Mouse (Mus musculus) left cerebral cortex, adult 2 months (tissue): ENCODE data around the gene Krt34. TPM values are rescaled to one million over a fixed set of nuclear protein-coding genes. Genes with fewer than 3 reads are reported as not detected.
A peak's percentile ranks its signal among the peaks of the same experiment; 100 is the strongest.

Experiments used
- DNase-seq, 2 experiments: peaks; one replicate each; pipeline ENCODE4 v3.0.0; 2021 to 2022; ENCODE audit warnings: low spot score in 2 of 2, mixed read lengths in 1 of 2; ENCODE audit errors: extremely low spot score in 1 of 2
- H3K27ac ChIP-seq: fragments of 200-600 bp; 2 replicates; pipeline ENCODE4 v1.8.1; 2022
- H3K4me3 ChIP-seq: fragments of 200-600 bp; 2 replicates; pipeline ENCODE4 v1.8.1; 2022
- CTCF ChIP-seq: fragments of 200-600 bp; IDR thresholded peaks from 2 replicates; pipeline ENCODE4 v1.8.1; 2022; ENCODE audit warnings: antibody characterized with exemption, mild to moderate bottlenecking, moderate library complexity
- intact Hi-C: fragments of 180-260 bp; cut with DNase I; formaldehyde crosslinking; loops from one replicate; pipeline ENCODE4 v1.15.1; 2025
- total RNA-seq, 2 experiments: library from RNA; stranded (reverse); gene quantifications; 2 replicates each; pipeline ENCODE4 v1.2.3; 2021

Gene Krt34
- total RNA-seq, 2 experiments from 2014 or later: not detected

GRCm38 (mm10) chr11:100046303-100046866 lies 5.0 kb upstream of the Krt34 start:
- intact Hi-C loops: no loop called here
- DNase-seq: no peak
- no peak overlapping the region for H3K4me3 ChIP-seq
- TF ChIP-seq CTCF: no peak
- H3K27ac ChIP-seq: no peak overlapping the region

GRCm38 (mm10) chr11:100029768-100030167 lies 11.6 kb downstream of the Krt34 start, which contains the start of gene Krt33b:
Gene Krt33b (minus strand): TSS chr11:100029868.
- intact Hi-C loops: no loop called here
- H3K4me3 ChIP-seq: no peak within 1 kb of the TSS
- H3K27ac ChIP-seq: no peak within 1 kb of the TSS
- no peak for TF ChIP-seq CTCF
- no peak for DNase-seq

- TF ChIP-seq CTCF: no peak
- no peak overlapping the region for H3K4me3 ChIP-seq
- intact Hi-C loops: no loop called here
- no peak for DNase-seq
- H3K27ac ChIP-seq: no peak overlapping the region
Measured at GRCm38 (mm10) chr11:100021438-100021837, 19.9 kb downstream of the Krt34 start.

GRCm38 (mm10) chr11:100019466-100019865 lies 21.9 kb downstream of the Krt34 start:
- no peak overlapping the region for H3K4me3 ChIP-seq
- no peak overlapping the region for H3K27ac ChIP-seq
- no peak for DNase-seq
- no peak for TF ChIP-seq CTCF
- intact Hi-C loops: no loop called here

GRCm38 (mm10) chr11:100016112-100016511 lies 25.2 kb downstream of the Krt34 start, which contains the start of gene Krt33a:
Gene Krt33a (minus strand): TSS chr11:100016212.
- intact Hi-C loops: no loop called here
- no peak within 1 kb of the TSS for H3K27ac ChIP-seq
- DNase-seq: no peak
- no peak for TF ChIP-seq CTCF
- H3K4me3 ChIP-seq: no peak within 1 kb of the TSS

- intact Hi-C loops: no loop called here
- TF ChIP-seq CTCF: no peak
- DNase-seq: no peak
- Histone ChIP-seq H3K27ac (no peak overlapping the region), H3K4me3 (no peak overlapping the region)
Measured at GRCm38 (mm10) chr11:100013691-100014171, 27.6 kb downstream of the Krt34 start.

- DNase-seq: no peak
- Histone ChIP-seq H3K4me3 (no peak overlapping the region), H3K27ac (no peak overlapping the region)
- intact Hi-C loops: no loop called here
- TF ChIP-seq CTCF: no peak
Measured at GRCm38 (mm10) chr11:100010682-100011081, 30.7 kb downstream of the Krt34 start.

GRCm38 (mm10) chr11:100008336-100008735 lies 33.0 kb downstream of the Krt34 start:
- Histone ChIP-seq H3K27ac (no peak overlapping the region), H3K4me3 (no peak overlapping the region)
- TF ChIP-seq CTCF: no peak
- intact Hi-C loops: loop anchor here (5.0 to 10.0 kb wide), 3 partner anchors 274 to 626 kb away; no protein-coding TSS in a partner anchor
- DNase-seq: peak in 1 of 2 experiments; percentile 36

GRCm38 (mm10) chr11:100006624-100007023 lies 34.7 kb downstream of the Krt34 start:
- Histone ChIP-seq H3K27ac (no peak overlapping the region), H3K4me3 (no peak overlapping the region)
- DNase-seq: no peak
- intact Hi-C loops: loop anchor here (5.0 to 10.0 kb wide), 3 partner anchors 276 to 624 kb away; no protein-coding TSS in a partner anchor
- TF ChIP-seq CTCF: peak; percentile 43

GRCm38 (mm10) chr11:100005905-100006304 lies 35.4 kb downstream of the Krt34 start:
- no peak for TF ChIP-seq CTCF
- intact Hi-C loops: loop anchor here (1.0 to 10.0 kb wide), 5 partner anchors 163 to 624 kb away; no protein-coding TSS in a partner anchor
- no peak overlapping the region for H3K4me3 ChIP-seq
- no peak overlapping the region for H3K27ac ChIP-seq
- no peak for DNase-seq

GRCm38 (mm10) chr11:100004846-100005245 lies 36.5 kb downstream of the Krt34 start:
- Histone ChIP-seq H3K4me3 (no peak overlapping the region), H3K27ac (no peak overlapping the region)
- intact Hi-C loops: loop anchor here (1.0 to 10.0 kb wide), 5 partner anchors 164 to 623 kb away; no protein-coding TSS in a partner anchor
- TF ChIP-seq CTCF: peak; percentile 97
- peak; percentile 52 to 60 for DNase-seq

GRCm38 (mm10) chr11:99999091-99999490 lies 42.3 kb downstream of the Krt34 start:
- intact Hi-C loops: no loop called here
- Histone ChIP-seq H3K4me3 (no peak overlapping the region), H3K27ac (no peak overlapping the region)
- TF ChIP-seq CTCF: no peak
- DNase-seq: no peak

GRCm38 (mm10) chr11:99994384-99994661 lies 47.0 kb downstream of the Krt34 start:
- intact Hi-C loops: no loop called here
- H3K4me3 ChIP-seq: no peak overlapping the region
- H3K27ac ChIP-seq: no peak overlapping the region
- TF ChIP-seq CTCF: no peak
- no peak for DNase-seq
